Mouse (Mus musculus) heart, adult 2 months (tissue): ENCODE data around the gene Colgalt2.

ENCODE experiments used
- CTCF ChIP-seq: fragments of 200-600 bp; IDR thresholded peaks from 2 replicates; pipeline ENCODE4 v1.8.1; 2022; ENCODE audit warnings: antibody characterized with exemption, mild to moderate bottlenecking, moderate library complexity
- EP300 ChIP-seq: fragments of 200-500 bp; IDR thresholded peaks from 2 replicates; pipeline ENCODE4 v1.6.1; 2011; ENCODE audit warnings: low read depth, low read length, control low read depth; ENCODE audit not compliant: insufficient read depth
- POLR2A ChIP-seq: fragments of 200-500 bp; IDR thresholded peaks from 2 replicates; pipeline ENCODE4 v1.6.1; 2011; ENCODE audit warnings: mild to moderate bottlenecking, low read depth, low read length, control low read depth; ENCODE audit not compliant: insufficient read depth

DNA sequence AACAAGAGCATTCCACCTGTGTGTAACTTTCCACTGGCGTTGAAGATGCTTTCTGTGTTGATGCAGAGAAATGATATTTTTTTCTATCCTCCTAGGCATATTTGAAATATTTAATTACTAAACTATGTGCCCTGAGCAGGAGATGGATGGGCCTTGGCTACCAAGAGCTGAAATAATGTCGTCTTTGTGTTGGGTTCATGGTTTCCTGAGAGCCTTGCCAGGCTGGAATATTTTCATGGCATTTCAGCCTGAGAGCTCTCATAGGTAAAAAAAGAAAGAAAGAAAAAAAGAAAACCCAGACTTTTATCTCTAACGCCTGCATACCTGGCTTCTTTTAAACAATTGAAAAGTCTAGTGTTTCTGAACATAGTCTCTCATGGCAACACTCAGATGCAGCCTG, 56.6 kb downstream of the Colgalt2 start:
- TF ChIP-seq CTCF: no peak
- TF ChIP-seq EP300: no peak
- no peak for TF ChIP-seq POLR2A
